Mouse (Mus musculus): ENCODE measurements around the gene Sbno2.

The Sbno2 gene

GRCm38 (mm10) chr10:80013609-80014008, 91.8 kb downstream of the Sbno2 start:
- no peak for DNase-seq

- DNase-seq, result no peak
Observed at GRCm38 (mm10) chr10:80011740-80012139, 93.6 kb downstream of the Sbno2 start.
